Mouse (Mus musculus): Measurements from ENCODE around the gene Oprd1. TPM values are rescaled to one million over a fixed set of nuclear protein-coding genes. Genes with fewer than 3 reads are reported as not detected.

Gene Oprd1
- 0.08 and 0.22 TPM in 2 replicates for polyA plus RNA-seq (2015; fragmentation: Nextera tagmentation; extraction: Ambion mirVana)

- DNase-seq (ENCODE audit: low spot score), result no peak
Measured at GRCm38 (mm10) chr4:132144080-132144841, at the start of gene Oprd1. TSS of gene Oprd1 (minus strand) at chr4:132144486.

GRCm38 (mm10) chr4:132187826-132188401, 43.6 kb upstream of the Oprd1 start:
- no peak for DNase-seq (ENCODE audit: low spot score)

- no peak for DNase-seq (ENCODE audit: low spot score)
Measured at GRCm38 (mm10) chr4:132183162-132183561, 38.9 kb upstream of the Oprd1 start.

DNA sequence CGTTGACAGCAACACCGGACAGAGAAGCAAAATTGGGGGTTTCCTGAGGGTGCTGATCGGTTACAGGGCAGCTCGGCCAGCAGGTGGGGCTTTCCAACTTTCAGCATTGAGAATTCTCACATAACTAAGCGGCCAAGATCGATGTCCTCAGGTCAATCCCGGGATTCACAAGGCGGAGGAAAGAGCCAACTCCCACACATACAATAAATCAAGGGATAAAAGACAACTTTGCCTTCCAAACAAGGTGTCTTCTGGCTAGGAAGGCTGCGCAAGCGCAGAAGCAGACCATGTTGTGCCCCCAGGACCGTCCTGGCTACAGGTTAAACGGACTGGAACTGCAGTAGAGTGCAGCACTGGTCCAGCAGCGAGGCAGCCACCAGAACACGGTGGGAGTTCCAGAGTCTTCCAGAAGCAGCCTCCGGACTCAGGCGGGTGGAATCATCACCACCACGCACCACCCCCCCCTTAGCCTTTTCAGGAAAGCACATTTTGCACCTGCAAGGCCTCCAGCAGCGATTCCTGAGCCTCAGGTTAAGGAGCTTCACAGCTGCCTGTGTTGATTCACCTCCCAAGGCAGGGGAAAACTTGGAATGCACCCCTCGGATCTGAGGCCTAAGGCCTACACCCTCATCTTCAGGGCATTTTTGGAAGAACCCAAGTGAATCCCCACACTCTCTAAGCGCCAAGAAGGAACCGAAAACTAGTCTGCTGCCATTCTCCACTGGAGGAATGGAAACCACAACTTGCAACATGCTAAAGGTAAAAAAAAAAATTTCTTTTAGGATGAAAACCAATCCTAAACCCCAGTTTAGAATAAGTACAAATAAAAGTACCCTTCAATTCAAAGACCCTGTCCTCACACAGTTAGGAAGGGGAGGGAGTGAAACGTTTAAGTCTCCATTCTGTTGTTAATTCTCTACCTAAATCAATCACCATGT, 37.7 kb upstream of the Oprd1 start:
- DNase-seq (ENCODE audit: low spot score), result no peak

- DNase-seq (ENCODE audit: low spot score), result no peak
Measured at GRCm38 (mm10) chr4:132180710-132181109, 36.4 kb upstream of the Oprd1 start.

DNA sequence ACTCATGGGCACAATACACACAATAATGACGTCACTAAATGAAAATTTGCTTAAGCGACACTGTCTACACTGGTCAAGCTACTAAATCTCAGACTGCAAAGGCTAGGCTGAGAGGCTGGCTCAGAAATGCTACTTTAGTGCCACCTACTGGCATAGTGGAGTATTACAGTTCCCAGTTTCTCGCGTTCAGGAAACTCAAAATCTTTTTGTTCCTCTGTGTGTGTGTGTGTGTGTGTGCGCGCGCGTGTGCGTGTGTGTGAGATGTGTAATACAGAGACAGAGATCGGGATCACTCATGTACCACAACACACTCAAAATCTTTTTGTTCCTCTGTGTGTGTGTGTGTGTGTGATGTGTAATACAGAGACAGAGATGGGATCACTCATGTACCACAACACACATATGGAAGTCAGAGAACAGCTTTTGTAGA, 34.4 kb upstream of the Oprd1 start:
- peak; percentile 69 for DNase-seq (ENCODE audit: low spot score)

DNA sequence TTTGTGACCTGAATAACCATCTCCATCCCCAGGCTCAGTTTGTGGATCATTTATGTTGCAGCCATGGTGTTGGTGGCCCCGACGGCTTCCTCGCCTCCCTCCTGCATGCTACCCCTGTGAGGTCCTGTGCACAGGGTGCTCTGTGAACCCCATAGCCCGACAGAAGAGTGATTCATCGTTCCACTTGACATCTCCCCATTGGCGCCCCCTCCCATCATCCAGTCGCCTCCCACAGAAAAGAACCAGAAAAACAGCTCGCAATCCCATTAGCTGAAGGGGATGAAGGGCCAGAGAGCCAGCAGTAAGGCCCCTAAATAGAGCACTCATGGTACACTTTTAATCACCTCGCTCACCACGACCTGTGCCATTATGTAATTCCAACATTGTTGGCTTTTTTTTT, 32.2 kb upstream of the Oprd1 start:
- no peak for DNase-seq (ENCODE audit: low spot score)

DNA sequence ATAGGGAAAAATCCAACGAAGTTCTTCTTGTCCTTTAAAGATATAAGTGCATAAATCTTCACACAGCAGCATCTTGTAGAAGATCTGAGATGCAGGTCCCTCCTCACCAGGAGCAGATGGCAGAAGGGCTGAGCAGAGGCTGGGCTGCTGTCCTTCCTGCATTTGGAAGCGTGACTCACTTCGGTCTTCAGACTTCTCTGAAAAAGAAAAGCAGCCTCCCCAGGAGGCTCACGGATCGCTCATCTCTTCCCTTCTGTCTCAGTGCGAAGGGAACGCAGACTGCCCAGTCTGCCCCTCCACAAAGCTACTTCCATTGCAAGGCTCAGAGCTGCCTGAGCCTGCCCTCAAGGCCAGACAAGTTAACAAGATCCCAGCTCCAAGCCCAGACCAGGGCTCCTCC, 26.6 kb upstream of the Oprd1 start:
- DNase-seq (ENCODE audit: low spot score), result no peak

- no peak for DNase-seq (ENCODE audit: low spot score)
Measured at GRCm38 (mm10) chr4:132169761-132170160, 25.5 kb upstream of the Oprd1 start.

DNA sequence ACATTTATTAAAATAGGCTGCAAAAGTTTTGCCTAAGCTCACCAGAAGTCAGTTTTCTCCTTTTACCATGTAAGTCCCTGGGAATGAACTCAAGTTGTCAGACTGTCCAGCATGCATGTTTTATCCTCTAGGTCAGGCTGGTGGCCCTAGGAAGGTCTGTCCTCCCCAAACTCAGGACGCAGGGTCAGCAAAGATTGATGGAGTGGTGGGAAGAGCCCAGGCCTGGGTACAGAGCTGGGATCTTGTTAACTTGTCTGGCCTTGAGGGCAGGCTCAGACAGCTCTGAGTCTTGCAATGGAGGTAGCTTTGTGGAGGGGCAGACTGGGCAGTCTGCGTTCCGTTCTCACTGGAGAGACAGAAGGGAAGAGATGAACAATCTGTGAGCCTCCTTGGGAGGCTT, 25.0 kb upstream of the Oprd1 start:
- no peak for DNase-seq (ENCODE audit: low spot score)

GRCm38 (mm10) chr4:132167436-132167835, 23.1 kb upstream of the Oprd1 start:
- DNase-seq (ENCODE audit: low spot score), result no peak

DNA sequence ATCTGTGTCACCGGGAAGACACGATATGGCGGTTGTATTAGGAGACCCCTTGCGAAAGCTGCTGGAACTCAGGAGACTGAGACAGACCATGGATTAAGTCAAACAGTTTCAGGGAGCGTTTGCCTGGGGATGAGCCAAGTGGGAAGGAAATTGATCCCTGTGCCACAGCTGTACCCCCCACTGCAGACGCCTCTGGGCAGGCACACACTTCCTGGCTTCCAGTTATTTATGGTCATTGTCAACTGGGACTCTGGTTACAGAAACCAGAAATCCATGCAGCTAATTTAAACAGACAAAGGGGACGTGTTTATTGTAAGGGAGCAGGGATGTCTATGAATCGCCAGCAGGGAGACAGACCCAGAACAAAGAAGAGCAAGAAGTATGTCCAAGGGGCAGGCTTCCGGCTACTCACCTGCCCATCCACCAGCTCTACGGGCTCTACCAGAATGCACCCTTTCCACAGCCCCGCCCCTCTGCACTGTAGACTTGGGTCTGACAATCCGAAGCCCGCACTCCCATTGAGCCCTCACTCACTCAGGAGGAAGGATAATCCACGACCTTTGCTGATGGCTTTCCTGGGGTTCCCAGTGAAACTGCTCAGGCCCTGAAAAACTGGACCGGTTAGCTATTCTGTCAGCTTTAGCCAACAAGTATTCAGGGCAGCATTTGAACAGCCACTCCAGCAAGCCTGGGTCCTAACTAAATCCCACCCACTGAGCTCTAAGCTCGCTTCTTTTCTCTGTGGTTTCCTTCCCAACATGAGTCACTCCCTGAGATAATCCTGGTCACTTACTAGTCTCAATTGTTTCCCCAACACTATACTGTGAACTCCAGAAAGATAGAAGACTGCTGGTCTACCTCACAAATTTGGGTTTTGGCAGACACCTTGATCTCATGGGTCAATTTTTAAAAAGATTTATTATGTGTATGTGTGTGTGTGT, 22.3 kb upstream of the Oprd1 start:
- DNase-seq (ENCODE audit: low spot score), result no peak

GRCm38 (mm10) chr4:132165691-132166090, 21.4 kb upstream of the Oprd1 start:
- DNase-seq (ENCODE audit: low spot score), result no peak

DNA sequence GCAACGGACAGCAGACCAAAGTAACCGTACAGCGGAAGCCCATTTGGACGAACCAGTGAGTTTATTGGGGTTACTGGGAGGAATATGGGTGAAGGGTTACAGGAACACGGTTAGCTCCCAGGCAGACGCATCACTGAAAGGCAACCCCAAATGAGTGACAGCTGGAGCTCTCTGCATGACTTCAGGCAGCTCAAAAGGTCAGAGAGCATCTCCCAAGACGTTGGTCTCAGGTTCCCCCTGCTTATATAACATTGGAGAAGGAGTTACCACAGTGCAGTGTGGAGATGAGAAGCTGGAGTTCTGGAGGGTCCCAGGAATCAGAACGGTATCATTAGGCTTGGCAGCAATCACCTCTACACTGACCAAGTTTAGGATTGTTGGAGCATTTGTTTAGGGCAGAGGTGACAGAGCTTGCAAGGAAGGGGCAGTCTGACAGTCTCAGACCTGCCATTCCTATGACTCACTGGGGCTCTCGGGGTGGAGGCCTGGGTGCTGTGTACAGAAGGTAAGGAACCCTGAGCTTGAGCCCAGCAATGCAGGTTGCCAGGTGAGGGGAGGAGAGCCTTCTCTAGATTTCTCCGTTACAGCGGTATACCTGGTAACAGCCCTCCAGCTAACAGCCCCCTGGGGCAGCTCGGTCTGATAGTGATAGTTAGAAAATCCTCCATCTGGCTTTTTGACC, 12.8 kb upstream of the Oprd1 start:
- no peak for DNase-seq (ENCODE audit: low spot score)

GRCm38 (mm10) chr4:132154877-132155670, 10.8 kb upstream of the Oprd1 start:
- DNase-seq (ENCODE audit: low spot score), result no peak

GRCm38 (mm10) chr4:132151673-132152072, 7.4 kb upstream of the Oprd1 start:
- no peak for DNase-seq (ENCODE audit: low spot score)

- DNase-seq (ENCODE audit: low spot score), result no peak
Measured at GRCm38 (mm10) chr4:132146201-132146600, 1.9 kb upstream of the Oprd1 start.

DNA sequence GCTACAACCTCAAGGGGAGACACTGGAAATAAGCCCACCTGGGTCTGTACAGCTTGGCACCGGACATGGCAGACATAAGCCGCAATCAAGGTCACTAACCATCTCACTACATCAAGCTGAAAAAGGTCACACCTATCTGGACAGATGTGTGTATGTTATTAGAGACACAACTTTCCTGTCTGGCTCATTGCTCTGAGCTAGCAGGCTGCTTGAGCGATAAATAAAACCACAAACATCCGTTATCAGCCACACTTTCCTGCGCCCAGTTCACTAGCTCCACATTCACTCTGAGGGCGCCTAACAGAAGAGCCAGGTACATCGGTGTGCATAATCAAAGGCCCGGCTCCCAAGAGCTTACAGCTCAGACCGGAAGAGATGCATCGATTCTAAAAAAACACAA, 806 bp upstream of the Oprd1 start:
- DNase-seq (ENCODE audit: low spot score), result no peak

DNA sequence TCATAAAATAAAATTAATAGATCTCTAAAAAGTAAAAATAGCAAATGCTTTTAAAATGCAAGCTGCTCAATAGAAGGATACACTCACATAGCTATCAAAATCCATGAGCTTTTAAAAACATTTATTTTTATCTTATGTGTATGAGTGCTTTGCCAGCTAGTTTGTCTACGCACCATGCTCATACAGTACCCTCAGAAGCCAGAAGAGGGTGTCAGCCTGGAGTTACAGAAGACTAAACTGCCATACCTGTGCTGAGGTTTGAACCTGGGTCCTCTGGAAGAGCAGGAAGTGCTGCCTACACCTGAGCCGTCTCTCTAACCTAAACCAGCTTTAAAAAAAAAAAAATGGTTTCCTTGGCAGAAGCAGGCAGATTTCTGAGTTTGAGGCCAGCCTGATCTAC, 5.6 kb downstream of the Oprd1 start:
- no peak for DNase-seq (ENCODE audit: low spot score)
